Mouse (Mus musculus) adipocyte (in vitro differentiated cells): Measurements from ENCODE around the gene Lipk.

Experiments
- DNase-seq: peaks from one replicate; pipeline ENCODE4 v3.0.0-alpha.2; 2016; ENCODE audit warnings: low spot score

The Lipk gene

DNA sequence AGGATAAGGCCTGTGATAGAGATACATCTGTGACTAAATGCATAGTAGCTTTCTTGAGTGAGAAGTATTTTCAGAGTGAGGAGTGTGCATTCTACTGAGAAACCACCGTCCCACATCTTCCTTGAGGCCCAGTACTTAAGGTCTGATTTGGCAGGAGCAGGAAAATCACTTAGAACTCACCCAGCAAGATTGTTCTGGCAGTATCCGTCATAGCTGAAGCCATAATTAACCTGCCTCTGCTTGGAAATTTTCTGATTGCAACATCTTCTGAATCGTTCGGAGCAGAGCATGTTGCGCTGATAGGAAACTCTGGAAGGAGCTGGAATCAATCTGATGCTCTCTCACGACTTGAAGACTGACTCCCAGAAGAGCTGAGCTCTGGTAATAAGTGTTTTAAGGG is at the start of gene Lipk:
Lipk (plus strand) TSS at position 289 of the 400 bp plus-strand sequence.
- no peak for DNase-seq

- no peak for DNase-seq
Measured at GRCm38 (mm10) chr19:33960887-33961286, 47.2 kb upstream of the Lipk start, which contains the start of gene Lipf. Gene Lipf (plus strand): TSS chr19:33961187.

DNA sequence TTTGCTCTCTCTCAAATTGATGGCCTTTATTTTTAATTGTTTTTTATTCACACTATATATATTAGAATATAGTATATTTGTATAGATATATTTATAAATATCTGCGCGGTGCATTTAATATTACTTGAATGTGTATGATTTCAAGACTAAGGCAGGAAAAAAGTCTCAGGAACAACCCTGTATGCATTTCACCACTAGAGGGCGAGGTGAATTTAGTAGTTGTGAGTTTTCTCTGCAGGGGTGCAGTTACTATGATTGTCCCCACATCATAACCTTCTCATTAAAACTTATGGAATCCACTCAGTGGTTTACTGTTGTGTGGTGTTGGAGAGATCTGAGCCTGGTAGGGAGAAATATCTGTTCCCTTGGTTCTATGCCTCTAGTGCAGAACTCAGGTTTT is 29.1 kb upstream of the Lipk start:
- peak; percentile 41 for DNase-seq

GRCm38 (mm10) chr19:33983043-33983442 is 25.0 kb upstream of the Lipk start:
- DNase-seq, result no peak

DNA sequence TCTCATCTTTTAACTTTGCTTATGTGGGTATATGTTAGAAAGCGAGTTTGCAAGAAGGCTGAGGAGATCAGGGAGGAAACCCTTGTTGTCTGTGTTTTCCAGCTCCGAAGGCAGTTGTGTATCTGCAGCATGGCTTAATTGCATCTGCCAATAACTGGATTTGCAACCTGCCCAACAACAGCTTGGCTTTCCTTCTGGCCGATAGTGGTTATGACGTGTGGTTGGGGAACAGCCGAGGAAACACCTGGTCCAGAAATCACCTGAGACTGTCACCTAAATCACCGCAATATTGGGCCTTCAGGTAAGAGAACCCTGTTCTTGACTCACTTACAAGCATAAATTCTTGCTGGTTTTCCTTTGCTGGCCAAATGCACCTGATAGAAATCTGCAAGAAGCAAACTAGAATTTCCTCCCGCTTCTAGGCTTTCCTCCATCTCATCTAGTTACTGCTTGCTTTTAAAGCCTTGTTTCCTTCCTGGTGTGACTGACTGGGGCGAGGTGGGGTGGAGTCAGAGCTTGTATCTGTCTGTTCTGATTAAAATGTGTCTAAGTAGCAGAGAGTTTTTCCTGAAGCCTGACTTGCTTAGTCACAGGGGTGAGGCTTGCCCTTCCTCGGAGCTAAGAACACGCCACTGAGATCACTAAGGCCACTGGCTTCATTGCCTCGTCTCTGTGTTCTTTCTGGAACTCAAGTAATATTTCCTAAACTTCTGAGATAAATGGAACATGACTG is 13.5 kb downstream of the Lipk start:
- DNase-seq, result no peak

DNA sequence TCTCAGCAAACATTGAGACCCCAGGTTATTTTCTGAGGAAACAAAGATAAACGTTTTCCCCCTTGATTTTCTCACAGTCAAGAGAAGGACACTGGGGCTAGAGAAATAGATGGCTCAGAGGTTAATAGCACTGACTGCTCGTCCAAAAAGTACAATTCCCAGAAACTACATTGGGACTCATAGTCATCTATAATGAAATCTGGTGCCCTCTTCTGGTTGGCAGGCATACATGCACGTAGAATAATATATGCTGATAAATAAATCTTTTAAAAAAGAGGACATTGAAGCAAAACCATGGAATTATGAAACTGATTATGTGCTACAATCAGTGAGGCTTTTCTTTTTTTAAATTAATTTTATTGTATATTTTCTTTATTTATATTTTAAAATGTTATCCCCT is 14.7 kb downstream of the Lipk start:
- DNase-seq, result peak; percentile 52

- DNase-seq, result no peak
Measured at GRCm38 (mm10) chr19:34039731-34040130, 31.6 kb downstream of the Lipk start.

GRCm38 (mm10) chr19:34043008-34043407 is 34.9 kb downstream of the Lipk start:
- peak; percentile 28 for DNase-seq

DNA sequence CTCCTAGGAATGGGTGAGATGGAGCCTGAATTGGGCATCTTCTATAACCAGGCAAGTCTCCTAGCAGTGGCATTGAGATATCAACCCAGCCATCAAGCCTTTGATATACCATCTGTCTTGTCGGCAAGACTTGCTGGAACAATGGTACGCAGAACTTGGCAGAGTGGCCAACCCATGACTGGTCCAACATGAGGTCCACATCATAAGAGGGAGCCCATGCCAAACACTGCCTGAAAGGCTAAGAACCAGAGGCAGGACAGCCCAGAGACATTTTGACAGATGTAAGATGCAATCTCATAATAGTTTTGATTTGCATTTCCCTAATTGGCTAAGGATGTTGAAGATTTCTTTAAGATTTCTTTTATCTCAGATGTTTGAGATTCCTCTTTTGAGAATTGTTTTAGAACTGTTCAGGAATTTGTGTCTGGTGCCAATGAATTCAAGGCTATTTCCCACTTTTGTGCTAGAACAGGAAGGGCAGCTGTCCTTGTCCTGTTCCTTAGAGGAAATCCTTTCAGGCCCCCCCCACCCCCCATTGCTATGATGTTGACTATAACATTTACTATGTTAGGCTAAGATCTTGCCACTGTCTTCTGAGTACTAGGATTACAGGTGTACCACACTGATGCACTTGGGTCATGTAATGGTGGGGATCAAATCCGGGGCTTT is 41.4 kb downstream of the Lipk start:
- DNase-seq, result no peak

DNA sequence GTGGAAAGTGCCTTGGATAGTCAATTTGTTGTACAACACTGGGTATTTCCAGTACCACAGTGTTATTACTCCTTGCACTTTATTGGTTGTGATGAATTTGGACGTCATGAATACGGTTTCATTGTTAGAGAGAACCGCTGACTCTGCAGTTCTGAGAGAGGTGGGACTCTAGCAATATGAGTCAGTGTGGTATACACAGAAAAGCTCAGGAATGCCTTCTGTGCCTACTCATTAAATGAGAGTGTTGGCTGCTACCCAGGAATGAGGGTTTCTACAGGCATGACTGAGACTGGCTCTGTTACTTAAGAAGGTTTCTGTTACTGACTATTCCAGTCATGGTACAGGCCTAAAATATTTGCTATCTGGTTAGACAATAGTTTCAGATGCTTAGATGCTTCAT is 43.4 kb downstream of the Lipk start:
- peak; percentile 31 for DNase-seq

GRCm38 (mm10) chr19:34063547-34063946 is 55.5 kb downstream of the Lipk start:
- DNase-seq, result no peak

DNA sequence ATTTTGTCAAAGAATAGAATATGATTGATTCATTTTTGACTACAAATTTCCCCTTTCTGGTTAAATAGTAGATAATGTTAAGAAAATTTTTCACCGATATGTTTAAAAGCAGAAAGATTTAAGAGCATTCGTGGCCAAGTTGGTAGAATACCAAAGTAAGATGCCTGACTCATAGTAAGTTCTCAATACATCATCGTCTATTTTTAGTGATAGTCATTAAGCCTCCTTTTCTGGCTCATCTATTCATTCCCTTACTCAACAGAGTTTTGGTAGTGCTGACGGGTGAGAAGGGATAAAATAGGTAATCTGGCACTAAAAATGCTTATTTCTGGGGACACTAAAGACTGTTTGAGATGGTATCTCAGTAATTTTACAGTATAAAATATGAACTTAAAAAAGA is 56.0 kb downstream of the Lipk start:
- DNase-seq, result no peak

- no peak for DNase-seq
Measured at GRCm38 (mm10) chr19:34066779-34067472, 58.8 kb downstream of the Lipk start, which contains the start of gene Lipn. Gene Lipn (plus strand): TSS chr19:34067358.

DNA sequence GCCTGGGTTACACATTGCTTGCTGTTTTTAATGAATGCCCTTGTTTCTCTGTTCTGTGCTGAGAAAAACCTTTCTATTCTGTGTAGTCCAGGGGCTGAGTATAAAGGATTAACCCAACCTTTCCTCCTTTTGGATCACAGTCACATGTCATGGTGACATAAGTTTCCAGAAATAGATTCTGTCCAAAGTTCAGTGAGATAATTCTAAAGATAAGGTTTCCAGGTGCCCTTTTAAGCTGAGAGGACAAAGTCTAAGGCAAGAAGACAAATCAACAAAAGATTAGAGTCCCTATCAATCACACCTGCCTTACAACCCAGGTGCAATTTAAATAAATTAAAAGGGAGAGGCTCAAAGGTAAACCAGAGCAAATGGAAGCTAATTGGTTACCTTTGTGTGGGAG is 66.1 kb downstream of the Lipk start:
- DNase-seq, result no peak

GRCm38 (mm10) chr19:34078130-34078529 is 70.0 kb downstream of the Lipk start:
- DNase-seq, result no peak

GRCm38 (mm10) chr19:34089011-34089680 is 81.1 kb downstream of the Lipk start:
- DNase-seq, result no peak

GRCm38 (mm10) chr19:34095381-34095780 is 87.3 kb downstream of the Lipk start:
- DNase-seq, result no peak

DNA sequence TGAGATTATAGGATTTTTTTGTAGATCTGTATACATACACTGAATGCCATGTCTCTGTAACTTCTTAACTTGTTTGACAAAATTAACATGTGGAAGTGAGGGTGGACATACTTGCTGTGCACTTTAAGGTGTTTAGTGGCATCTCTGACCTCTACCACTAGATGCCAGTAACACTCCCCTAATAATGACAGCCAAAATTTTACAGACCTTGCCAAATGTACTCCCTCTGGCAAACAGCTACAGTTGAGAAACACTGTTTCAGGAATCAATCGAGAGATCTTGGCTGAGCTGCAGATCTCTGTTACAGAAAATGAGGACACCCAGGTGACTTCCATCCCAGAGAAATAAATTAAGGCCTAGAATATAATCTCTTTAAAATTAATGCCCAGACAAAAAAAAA is 88.1 kb downstream of the Lipk start:
- DNase-seq, result peak; percentile 76
